Mouse (Mus musculus) thymus, adult 2 months (tissue): ENCODE measurements around the gene Eps8. TPM values are rescaled to one million over a fixed set of nuclear protein-coding genes. Genes with fewer than 3 reads are reported as not detected.

ENCODE experiments used
- DNase-seq: peaks from one replicate; pipeline ENCODE4 v3.0.0; 2021
- H3K27ac ChIP-seq: fragments of 200-500 bp; 2 replicates; pipeline ENCODE4 v1.5.1; 2012; ENCODE audit warnings: low read length, control low read depth; ENCODE audit not compliant: control insufficient read depth, insufficient read depth
- H3K27me3 ChIP-seq: fragments of 200-500 bp; 2 replicates; pipeline ENCODE4 v1.6.1; 2012; ENCODE audit warnings: mild to moderate bottlenecking, low read length, moderate library complexity, mixed read lengths; ENCODE audit not compliant: control insufficient read depth, insufficient read depth
- H3K36me3 ChIP-seq: fragments of 200-500 bp; 2 replicates; pipeline ENCODE4 v1.6.1; 2012; ENCODE audit warnings: mild to moderate bottlenecking, low read length, moderate library complexity; ENCODE audit not compliant: control insufficient read depth, insufficient read depth
- H3K4me1 ChIP-seq: fragments of 200-500 bp; replicated peaks from 2 replicates; pipeline ENCODE4 v1.6.1; 2012; ENCODE audit warnings: low read length; ENCODE audit not compliant: control insufficient read depth, insufficient read depth
- H3K4me3 ChIP-seq: fragments of 200-500 bp; 2 replicates; pipeline ENCODE4 v1.5.1; 2012; ENCODE audit warnings: mild to moderate bottlenecking, low read length, control low read depth, moderate library complexity; ENCODE audit not compliant: control insufficient read depth, insufficient read depth
- CTCF ChIP-seq: fragments of 200-500 bp; IDR thresholded peaks from 2 replicates; pipeline ENCODE4 v1.5.1; 2012; ENCODE audit warnings: mild to moderate bottlenecking, control low read depth, low read length, moderate library complexity, borderline replicate concordance; ENCODE audit not compliant: control insufficient read depth, poor library complexity, insufficient read depth; ENCODE audit errors: extremely low read depth
- POLR2A ChIP-seq: fragments of 200-500 bp; IDR thresholded peaks from 2 replicates; pipeline ENCODE4 v1.6.1; 2012; ENCODE audit warnings: mild to moderate bottlenecking, low read length, control low read depth, moderate library complexity; ENCODE audit not compliant: control insufficient read depth, poor library complexity, insufficient read depth; ENCODE audit errors: extremely low read depth
- WGBS: fragments of 180-500 bp; shearing (Covaris S2); methylation state at CpG from one replicate; pipeline ENCODE4 v1.1.7; 2018; 5-methylcytosine and 5-hydroxymethylcytosine counted together
- polyA plus RNA-seq: library from polyadenylated mRNA; depleted of rRNA; stranded (reverse); fragments of >200 nt; gene quantifications from 2 replicates; pipeline ENCODE4 v1.2.3, GENCODE M21; 2012; rRNA removed

Gene Eps8
- 1.8 and 2.5 TPM in 2 replicates for polyA plus RNA-seq

DNA sequence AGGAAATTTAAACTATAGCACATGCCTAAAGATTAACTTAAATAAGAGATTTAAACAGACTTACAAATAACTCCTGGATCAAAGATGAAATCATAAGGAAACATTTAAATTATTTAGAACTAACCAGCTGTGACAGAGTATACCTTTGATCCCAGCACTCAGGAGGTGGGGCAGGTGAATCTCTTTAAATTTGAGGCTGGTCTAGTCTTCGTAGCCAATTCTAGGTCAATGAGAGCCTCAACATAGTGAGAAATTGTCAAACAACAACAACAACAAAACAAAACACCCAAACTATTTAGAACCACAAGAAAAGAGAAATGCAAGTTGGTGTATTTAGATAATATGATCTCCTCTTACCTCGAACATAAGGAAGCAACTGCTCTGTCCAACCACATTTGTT lies at the start of gene Eps8:
Gene Eps8, minus strand, starts transcription at position 101 of the 400 bp plus-strand sequence.
- no peaks in the 10 kb centered on the region for H3K4me1 ChIP-seq
- no peak for DNase-seq
- TF ChIP-seq POLR2A (no peak), CTCF (no peak)
- 83% methylated on average over 2 of the region's 2 CpGs for WGBS
- no peak within 1 kb of the TSS for H3K4me3 ChIP-seq
- H3K27ac ChIP-seq, result no peak within 1 kb of the TSS
- no peaks in the 10 kb centered on the region for H3K36me3 ChIP-seq
- no peaks in the 10 kb centered on the region; the same call in 1 of the 2 replicates for H3K27me3 ChIP-seq

DNA sequence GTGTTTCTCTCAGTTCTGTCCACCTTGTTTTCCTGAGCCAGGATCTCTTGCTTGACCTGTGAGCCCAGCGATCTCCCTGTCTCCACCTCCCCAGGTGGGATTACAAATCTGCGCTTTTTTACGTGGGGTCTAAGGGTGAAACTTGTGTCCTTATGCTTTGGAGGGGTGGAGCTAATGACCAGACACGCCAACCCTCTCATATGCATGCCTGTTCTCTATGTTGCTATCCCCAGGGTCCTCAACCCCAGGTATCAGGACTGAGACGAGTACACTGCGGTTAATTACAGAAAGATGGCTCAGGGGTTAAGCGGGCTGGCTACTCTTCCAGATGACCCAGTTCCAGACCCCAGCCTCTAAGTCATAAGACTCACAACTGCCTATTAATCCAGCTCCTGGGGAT lies 48.8 kb upstream of the Eps8 start:
- TF ChIP-seq CTCF (no peak), POLR2A (no peak)
- DNase-seq, result no peak

DNA sequence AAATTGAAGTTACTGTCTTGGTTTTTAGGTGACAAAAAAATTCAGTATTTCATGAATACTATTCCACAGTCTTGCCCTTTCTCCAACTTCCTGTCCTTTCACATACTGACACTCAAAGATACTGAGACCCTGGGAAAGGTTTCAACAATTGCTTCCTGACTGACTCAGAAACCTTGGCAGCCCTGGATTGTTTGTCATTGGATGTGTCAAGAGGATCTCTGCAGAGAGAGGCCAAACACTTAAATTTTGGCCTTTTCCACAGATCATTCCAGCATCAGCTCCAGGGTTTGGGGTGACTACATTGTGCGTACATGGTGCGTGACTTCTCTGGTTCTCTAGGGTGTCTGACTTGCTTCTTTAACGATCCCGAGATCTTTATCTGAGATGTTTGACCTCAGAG lies 48.2 kb upstream of the Eps8 start:
- H3K36me3 ChIP-seq, result no peaks in the 10 kb centered on the region
- TF ChIP-seq POLR2A (no peak), CTCF (no peak)
- H3K27me3 ChIP-seq, result no peaks in the 10 kb centered on the region
- H3K4me1 ChIP-seq, result no peaks in the 10 kb centered on the region; the same call in 1 of the 2 replicates
- H3K4me3 ChIP-seq, result no peak overlapping the region
- no peak overlapping the region for H3K27ac ChIP-seq
- no peak for DNase-seq
- 82% methylated on average over 4 of the region's 4 CpGs for WGBS

More for the DNA sequence above, 48.8 kb upstream of the Eps8 start:
- Histone ChIP-seq H3K4me1 (no peaks in the 10 kb centered on the region; the same call in 1 of the 2 replicates), H3K4me3 (no peak overlapping the region), H3K36me3 (no peaks in the 10 kb centered on the region), H3K27me3 (no peaks in the 10 kb centered on the region), H3K27ac (no peak overlapping the region)
- 94% methylated on average over 7 of the region's 7 CpGs for WGBS

DNA sequence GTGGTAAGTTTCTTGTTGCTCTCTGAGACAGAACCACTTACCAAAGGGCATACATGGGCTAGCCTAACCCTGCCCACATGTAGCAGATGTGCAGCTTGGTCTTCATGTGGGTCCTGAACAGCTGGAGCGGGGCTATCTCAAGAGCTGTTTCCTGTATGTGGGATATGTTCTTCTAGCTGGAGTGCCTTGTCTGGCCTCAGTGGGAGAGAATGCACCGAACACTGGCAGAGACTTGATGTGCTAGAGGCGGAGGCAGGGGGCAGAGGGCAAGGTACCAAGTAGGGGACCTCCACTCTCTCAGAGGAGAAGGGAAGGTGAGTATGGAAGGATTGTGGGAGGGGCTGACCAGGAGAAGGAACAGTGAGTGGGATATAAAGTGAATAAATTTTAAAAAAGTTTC lies 47.5 kb upstream of the Eps8 start:
- 81% methylated on average over 3 of the region's 3 CpGs for WGBS
- H3K27ac ChIP-seq, result no peak overlapping the region
- TF ChIP-seq CTCF (no peak), POLR2A (no peak)
- H3K4me1 ChIP-seq, result no peaks in the 10 kb centered on the region; the same call in 1 of the 2 replicates
- DNase-seq, result no peak
- no peak overlapping the region for H3K4me3 ChIP-seq
- H3K27me3 ChIP-seq, result no peaks in the 10 kb centered on the region
- no peaks in the 10 kb centered on the region for H3K36me3 ChIP-seq

DNA sequence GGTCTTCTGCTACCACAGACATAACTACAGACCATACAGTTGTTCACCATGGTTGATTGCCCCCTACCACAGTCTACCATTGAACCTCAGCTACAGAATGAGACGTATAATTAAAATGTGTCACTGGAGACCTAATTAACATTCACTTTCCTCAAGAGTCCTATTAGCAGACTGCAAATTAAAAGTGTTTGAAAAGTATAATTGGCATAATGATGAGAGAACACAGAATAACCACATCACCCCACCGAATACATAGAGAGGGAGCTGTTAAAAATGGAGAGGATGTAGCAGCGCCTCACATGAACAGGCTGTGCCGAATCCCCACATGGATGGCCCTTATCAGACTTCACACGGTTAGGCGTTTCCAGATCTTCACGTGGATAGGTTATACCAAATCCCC lies 44.8 kb upstream of the Eps8 start:
- Histone ChIP-seq H3K27ac (no peak overlapping the region), H3K4me3 (no peak overlapping the region), H3K36me3 (no peaks in the 10 kb centered on the region), H3K27me3 (no peaks in the 10 kb centered on the region), H3K4me1 (no peaks in the 10 kb centered on the region; the same call in 1 of the 2 replicates)
- TF ChIP-seq POLR2A (no peak), CTCF (no peak)
- no peak for DNase-seq
- 60% methylated on average over 7 of the region's 7 CpGs for WGBS

DNA sequence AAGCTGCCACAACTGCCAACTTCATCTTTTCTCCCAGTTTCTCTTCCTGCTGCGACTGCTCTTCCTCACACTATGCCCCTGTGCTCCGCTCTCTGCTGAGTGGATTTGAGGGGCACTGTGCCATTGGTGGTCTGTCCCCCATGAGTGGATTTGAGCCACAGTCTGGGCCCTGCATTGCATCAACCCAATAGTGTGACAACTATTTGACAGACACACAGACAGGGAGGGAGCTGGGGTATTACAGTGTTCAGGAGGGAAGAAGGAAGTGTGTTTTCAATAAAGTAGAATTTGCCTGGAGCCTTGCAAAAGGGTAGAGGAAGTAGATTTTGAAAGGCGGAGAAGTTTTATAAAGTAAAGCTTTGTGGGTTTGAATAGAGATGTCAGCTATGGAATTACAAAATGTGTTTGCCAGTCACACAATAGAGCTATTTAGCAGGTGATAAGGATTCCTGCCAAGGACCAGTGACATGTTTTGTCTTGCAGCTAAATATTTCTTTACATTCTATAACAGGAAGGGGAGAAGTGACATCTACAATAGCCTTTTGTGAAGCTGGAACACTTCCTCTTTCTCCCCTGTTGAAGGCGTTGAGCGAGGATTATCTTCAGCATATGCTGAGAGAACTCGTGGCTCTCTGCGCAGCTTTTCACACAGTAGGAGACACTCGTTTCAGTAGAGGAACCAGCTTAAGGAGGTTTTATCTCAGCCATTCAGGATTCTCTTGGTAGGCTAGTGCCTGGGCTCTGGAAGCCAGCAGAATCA lies 41.9 kb upstream of the Eps8 start:
- H3K36me3 ChIP-seq, result no peaks in the 10 kb centered on the region

More for the DNA sequence above, 41.9 kb upstream of the Eps8 start:
- Histone ChIP-seq H3K4me3 (no peak overlapping the region), H3K27me3 (no peaks in the 10 kb centered on the region), H3K27ac (no peak overlapping the region), H3K4me1 (no peaks in the 10 kb centered on the region)
- DNase-seq, result no peak
- WGBS, result 36% methylated on average over 8 of the region's 8 CpGs
- TF ChIP-seq CTCF (no peak), POLR2A (no peak)
